Comparison of ENCODE assay signal across 13 mouse cellular contexts in the genomic region with DNA sequence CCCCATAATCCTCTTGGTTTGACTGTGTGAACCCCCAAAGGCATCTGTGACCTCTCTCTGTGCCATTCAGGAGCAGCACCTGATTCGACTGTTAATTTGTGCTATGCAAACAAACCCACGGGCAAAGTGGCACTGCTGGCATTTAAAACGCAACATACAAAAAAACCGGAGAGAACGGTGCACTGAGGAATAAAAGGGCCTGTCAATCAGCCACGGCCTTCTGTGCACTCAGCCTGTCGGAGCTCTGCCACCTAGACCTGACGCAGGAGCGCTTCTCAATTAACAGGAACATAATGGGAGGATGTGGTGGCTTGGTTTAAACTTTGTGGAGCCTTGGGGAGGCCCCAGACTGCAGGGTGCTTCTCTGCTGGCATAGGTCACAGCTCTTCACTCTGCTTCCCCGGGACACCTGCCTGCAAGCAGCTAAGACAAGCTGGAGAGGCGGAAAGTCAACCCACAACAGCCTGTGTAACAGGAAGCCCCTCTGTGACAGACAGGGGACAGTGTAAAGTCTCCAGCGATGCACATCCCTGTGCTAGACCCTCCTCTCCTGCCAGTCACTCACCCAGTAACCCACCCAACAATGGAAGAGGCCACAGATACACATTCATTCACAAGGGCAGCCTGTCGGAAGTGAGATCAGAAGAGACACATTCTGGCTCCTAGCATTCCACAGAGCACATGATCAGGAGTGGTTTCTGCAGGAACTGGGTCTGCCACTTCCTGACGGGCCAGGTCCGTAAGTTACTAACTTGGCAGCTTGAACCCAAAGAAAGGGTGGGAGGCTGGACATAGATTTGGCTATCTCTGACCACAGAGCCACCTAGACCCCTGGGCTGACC. TPM values are rescaled to one million over a fixed set of nuclear protein-coding genes. Genes with fewer than 3 reads are reported as not detected.
A peak's percentile ranks its signal among the peaks of the same experiment; 100 is the strongest.
DNase-seq lines count a peak whose midpoint lies in the region; ATAC-seq and TF ChIP-seq lines count a peak whose summit lies in the region.
"Had no signal": no experiment of that assay in that cellular context is flagged by ENCODE, and none has a peak within 500 bp of the region (broad histone marks: within the 10 kb centered on the region; RNA-seq: fewer than 3 reads in every experiment).

No protein-coding gene starts in this region.

- H3K4me1 ChIP-seq in forebrain, embryonic 16.5 days (replicated peaks; ENCODE audit: control insufficient read depth, insufficient read depth, low read length), result peaks cover 9% of the 10 kb centered on the region
- H3K4me1 ChIP-seq in midbrain, postnatal 0 days (ENCODE audit: insufficient read depth, low read length), result no peaks in the 10 kb centered on the region; the same call in 1 of the 2 replicates
- H3K4me1 ChIP-seq: embryonic facial prominence, embryonic 13.5 days; liver, embryonic 12.5 days had no signal

- H3K9ac ChIP-seq in forebrain, embryonic 16.5 days (replicated peaks; ENCODE audit: low read depth, low read length), result no peak overlapping the region
- no peak overlapping the region for H3K9ac ChIP-seq in midbrain, postnatal 0 days (replicated peaks; ENCODE audit: low read length, poor library complexity, severe bottlenecking)
- H3K9ac ChIP-seq: embryonic facial prominence, embryonic 13.5 days; liver, embryonic 12.5 days had no signal

- H3K36me3 ChIP-seq in forebrain, embryonic 16.5 days (ENCODE audit: control insufficient read depth, insufficient read depth), result no peaks in the 10 kb centered on the region
- H3K36me3 ChIP-seq in midbrain, postnatal 0 days (ENCODE audit: insufficient read depth, low read length), result no peaks in the 10 kb centered on the region
- H3K36me3 ChIP-seq: embryonic facial prominence, embryonic 13.5 days; liver, embryonic 12.5 days had no signal

- no peaks in the 10 kb centered on the region for H3K27me3 ChIP-seq in forebrain, embryonic 16.5 days (replicated peaks; ENCODE audit: control insufficient read depth, insufficient read depth, low read length)
- no peaks in the 10 kb centered on the region for H3K27me3 ChIP-seq in midbrain, postnatal 0 days (ENCODE audit: insufficient read depth, low read length)
- H3K27me3 ChIP-seq: embryonic facial prominence, embryonic 13.5 days; liver, embryonic 12.5 days had no signal

- H3K4me2 ChIP-seq in forebrain, embryonic 16.5 days (ENCODE audit: low read length), result no peak overlapping the region
- no peak overlapping the region for H3K4me2 ChIP-seq in midbrain, postnatal 0 days (ENCODE audit: low read depth, low read length, poor library complexity, severe bottlenecking)
- H3K4me2 ChIP-seq: embryonic facial prominence, embryonic 13.5 days; liver, embryonic 12.5 days had no signal

- H3K9me3 ChIP-seq in forebrain, embryonic 16.5 days (ENCODE audit: control insufficient read depth, low read length), result 0 out of 2 replicates have a peak, but pooled peaks cover 3% of the 10 kb centered on the region
- H3K9me3 ChIP-seq in midbrain, postnatal 0 days (ENCODE audit: low read length), result no peaks in the 10 kb centered on the region

- no peak overlapping the region for H3K4me3 ChIP-seq in forebrain, embryonic 16.5 days (replicated peaks; ENCODE audit: low read length)
- no peak overlapping the region for H3K4me3 ChIP-seq in midbrain, postnatal 0 days (ENCODE audit: low read depth, low read length)
- H3K4me3 ChIP-seq: embryonic facial prominence, embryonic 13.5 days; left cerebral cortex, adult 2 months; liver, embryonic 12.5 days had no signal

- H3K27ac ChIP-seq in forebrain, embryonic 16.5 days (ENCODE audit: low read length), result no peak overlapping the region
- H3K27ac ChIP-seq in midbrain, postnatal 0 days (ENCODE audit: low read depth, low read length), result no peak overlapping the region
- H3K27ac ChIP-seq: embryonic facial prominence, embryonic 13.5 days; kidney, postnatal 0 days; left cerebral cortex, adult 2 months; liver, embryonic 12.5 days had no signal

- WGBS in forebrain, embryonic 16.5 days, result 18% methylated on average over 15 of the region's 15 CpGs
- 30% methylated on average over 15 of the region's 15 CpGs for WGBS in midbrain, postnatal 0 days

- peak; percentile 50 for DNase-seq in 416B (ENCODE audit: low read depth)
- DNase-seq in R1 (ENCODE audit: low read depth, low spot score), result peak; percentile 64
- DNase-seq in midbrain, postnatal 0 days (ENCODE audit: low spot score), result peak; percentile 19
- DNase-seq in right cerebral cortex, adult 2 months (ENCODE audit: low spot score in 2 of 2), result no peak
- DNase-seq in neural tube, embryonic 10.5 days (ENCODE audit: extremely low spot score, low spot score), result no peak
- DNase-seq in spleen, postnatal 10 days (ENCODE audit: low spot score in 2 of 2), result no peak
- DNase-seq: lung, postnatal 36 days had no signal

- peak; percentile 40 for ATAC-seq in forebrain, embryonic 16.5 days
- peak; percentile 13; the same call in 1 of the 2 replicates for ATAC-seq in midbrain, postnatal 0 days (ENCODE audit: low FRiP score)
- ATAC-seq in erythroid progenitor cell, adult 5-6 weeks (replicated peaks; ENCODE audit: low FRiP score, poor library complexity, severe bottlenecking), result no peak
- ATAC-seq: liver, embryonic 12.5 days had no signal

- TF ChIP-seq CTCF in midbrain, postnatal 0 days (IDR thresholded peaks at IDR 0.05), result no peak

RNA-seq across cellular contexts. Expression of a gene that starts 39.6 kb away (rescaled TPM):
- polyA plus RNA-seq in forebrain, embryonic 16.5 days (2015; fragmentation: Nextera tagmentation; extraction: Ambion mirVana), result 148 and 151 TPM in 2 replicates
- 133 and 163 TPM in 2 replicates for total RNA-seq in midbrain, postnatal 0 days (2014; rRNA removed)
- 133 and 134 TPM in 2 replicates for polyA plus RNA-seq in midbrain, postnatal 0 days (2015; fragmentation: Nextera tagmentation; extraction: Ambion mirVana)
- total RNA-seq in erythroid progenitor cell, adult 5-6 weeks (2015; ENCODE audit: low replicate concordance), result 2.2 and 3.4 TPM in 2 replicates
- 0.23 and 3.9 TPM in 2 replicates for total RNA-seq in erythroid progenitor cell, adult 5-6 weeks (2017; ENCODE audit: low replicate concordance)

Comparison
In these comparisons a context has a peak if more than half of its experiments do, and no peak if none do; other contexts are left out.
1. DNase-seq: peak in 416B (single experiment), R1 (single experiment) and midbrain, postnatal 0 days (single experiment); none in right cerebral cortex, adult 2 months (0 of 2), neural tube, embryonic 10.5 days (single experiment) and spleen, postnatal 10 days (0 of 2).
2. RNA of a gene that starts 39.6 kb away (total RNA-seq): 133 to 163 TPM in midbrain, postnatal 0 days; 0.23 to 3.9 TPM in erythroid progenitor cell, adult 5-6 weeks; every median in the first group is over 10 times any median in the second.